Mouse (Mus musculus) kidney, postnatal 0 days (tissue): ENCODE results near the gene Sema3d. TPM values are rescaled to one million over a fixed set of nuclear protein-coding genes. Genes with fewer than 3 reads are reported as not detected.

ENCODE experiments used
- ATAC-seq: fragments of 200-750 bp; cut with Nextera tagmentation; replicated peaks from 2 replicates; pipeline ENCODE4 v1.8.0; 2017; ENCODE audit warnings: low read depth, moderate number of reproducible peaks, moderate TSS enrichment, moderate library complexity; ENCODE audit not compliant: low FRiP score
- DNase-seq: peaks from one replicate; pipeline ENCODE4 v3.0.0-alpha.2; 2016; ENCODE audit warnings: low spot score
- H3K27ac ChIP-seq: fragments of 300-500 bp; sonication (generic); 2 replicates; pipeline ENCODE4 v1.5.1; 2014; ENCODE audit warnings: mild to moderate bottlenecking
- H3K27me3 ChIP-seq: fragments of 300-500 bp; sonication (generic); 2 replicates; pipeline ENCODE4 v1.6.1; 2014; ENCODE audit warnings: low read length, mixed read lengths; ENCODE audit not compliant: insufficient read depth
- H3K36me3 ChIP-seq: fragments of 300-500 bp; sonication (generic); 2 replicates; pipeline ENCODE4 v1.6.1; 2014; ENCODE audit warnings: low read length, mixed read lengths; ENCODE audit not compliant: insufficient read depth
- H3K4me1 ChIP-seq: fragments of 300-500 bp; sonication (generic); replicated peaks from 2 replicates; pipeline ENCODE4 v1.6.1; 2014; ENCODE audit warnings: antibody characterized with exemption, low read length, mixed read lengths; ENCODE audit not compliant: insufficient read depth
- H3K4me2 ChIP-seq: fragments of 300-500 bp; sonication (generic); 2 replicates; pipeline ENCODE4 v1.6.1; 2014; ENCODE audit warnings: mild to moderate bottlenecking, low read length, moderate library complexity, mixed read lengths
- H3K4me3 ChIP-seq: fragments of 300-500 bp; sonication (generic); replicated peaks from 2 replicates; pipeline ENCODE4 v1.5.1; 2014; ENCODE audit warnings: low read depth, low read length
- H3K9ac ChIP-seq: fragments of 300-500 bp; sonication (generic); 2 replicates; pipeline ENCODE4 v1.6.1; 2014; ENCODE audit warnings: low read depth, low read length
- H3K9me3 ChIP-seq: fragments of 300-500 bp; sonication (generic); replicated peaks from 2 replicates; pipeline ENCODE4 v1.6.1; 2016; ENCODE audit warnings: low read length, inconsistent platforms, mixed read lengths
- CTCF ChIP-seq: IDR thresholded peaks from 2 replicates; pipeline ENCODE4 v1.5.1; 2016; ENCODE audit warnings: antibody characterized with exemption, low read depth, mild to moderate bottlenecking, moderate library complexity
- WGBS: fragments of 180-500 bp; shearing (Covaris S2); extraction: QIAGEN DNeasy Blood & Tissue Kit; methylation state at CpG from one replicate; pipeline ENCODE4 v1.1.7; 2014; 5-methylcytosine and 5-hydroxymethylcytosine counted together
- polyA plus RNA-seq: library from polyadenylated mRNA; unstranded; fragments of >200 nt; fragmentation: Nextera tagmentation; extraction: Ambion mirVana; gene quantifications from 2 replicates; pipeline ENCODE4 v1.2.1, GENCODE M21; 2015

The Sema3d gene
- polyA plus RNA-seq, 1 experiment from 2014 or later = 11.1 TPM

DNA sequence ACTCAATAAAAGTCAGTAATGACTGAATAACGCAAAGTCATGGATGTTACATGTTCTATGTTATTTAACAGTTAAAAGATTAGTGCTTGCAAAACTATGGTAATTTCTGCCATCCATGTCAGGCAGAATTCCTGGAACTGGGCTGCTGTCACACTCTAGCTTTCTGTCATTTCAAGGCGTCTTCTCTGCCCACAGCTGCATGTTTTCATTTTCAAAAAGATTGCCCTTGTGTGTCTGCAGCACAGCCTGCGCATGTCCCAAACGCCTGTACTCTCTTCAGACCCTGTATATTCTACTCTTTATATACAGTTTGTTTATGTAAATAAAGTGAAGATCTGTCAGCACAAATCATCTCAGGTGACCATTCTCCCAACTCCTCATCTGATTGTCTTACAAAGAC lies 132.1 kb downstream of the Sema3d start:
- Histone ChIP-seq H3K4me3 (no peak overlapping the region), H3K36me3 (no peaks in the 10 kb centered on the region), H3K4me1 (no peaks in the 10 kb centered on the region), H3K27me3 (no peaks in the 10 kb centered on the region), H3K9me3 (no peaks in the 10 kb centered on the region), H3K4me2 (no peak overlapping the region), H3K9ac (no peak overlapping the region), H3K27ac (no peak overlapping the region)
- DNase-seq (no peak), ATAC-seq (no peak)
- WGBS = 84% methylated on average over 4 of the region's 4 CpGs
- TF ChIP-seq CTCF = no peak

DNA sequence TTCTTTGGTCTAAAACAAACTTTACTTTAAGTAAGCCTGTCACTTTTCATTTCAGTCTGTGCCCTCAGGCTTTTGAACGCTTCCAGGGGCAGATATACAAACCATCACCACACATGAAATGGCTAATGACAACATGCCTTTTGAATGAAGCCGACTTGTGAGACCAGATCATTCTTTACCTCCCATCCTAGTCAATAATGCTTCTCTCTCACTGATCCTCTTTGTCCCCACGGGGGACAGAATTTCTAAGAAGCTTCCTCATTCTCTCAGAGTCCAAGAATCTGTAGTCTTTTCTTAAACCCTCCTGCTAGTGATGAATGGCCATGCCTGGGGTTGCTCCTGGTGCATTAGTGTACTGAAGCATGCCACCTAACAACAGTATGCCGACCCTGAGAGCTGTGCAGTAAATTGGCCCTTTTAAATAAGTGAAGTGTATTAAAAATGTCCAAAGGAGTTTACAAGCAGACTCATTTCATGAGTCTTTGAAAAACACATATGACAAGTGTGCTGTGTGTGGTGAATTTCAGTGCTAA lies 142.1 kb downstream of the Sema3d start:
- no peaks in the 10 kb centered on the region for H3K9me3 ChIP-seq
- no peak overlapping the region for H3K27ac ChIP-seq
- H3K4me3 ChIP-seq = no peak overlapping the region
- H3K27me3 ChIP-seq = no peaks in the 10 kb centered on the region
- ATAC-seq = no peak
- no peaks in the 10 kb centered on the region for H3K36me3 ChIP-seq
- H3K4me1 ChIP-seq = no peaks in the 10 kb centered on the region
- TF ChIP-seq CTCF = no peak
- no peak overlapping the region for H3K4me2 ChIP-seq
- no peak overlapping the region for H3K9ac ChIP-seq
- no peak for DNase-seq
- WGBS = 41% methylated on average over 4 of the region's 4 CpGs

DNA sequence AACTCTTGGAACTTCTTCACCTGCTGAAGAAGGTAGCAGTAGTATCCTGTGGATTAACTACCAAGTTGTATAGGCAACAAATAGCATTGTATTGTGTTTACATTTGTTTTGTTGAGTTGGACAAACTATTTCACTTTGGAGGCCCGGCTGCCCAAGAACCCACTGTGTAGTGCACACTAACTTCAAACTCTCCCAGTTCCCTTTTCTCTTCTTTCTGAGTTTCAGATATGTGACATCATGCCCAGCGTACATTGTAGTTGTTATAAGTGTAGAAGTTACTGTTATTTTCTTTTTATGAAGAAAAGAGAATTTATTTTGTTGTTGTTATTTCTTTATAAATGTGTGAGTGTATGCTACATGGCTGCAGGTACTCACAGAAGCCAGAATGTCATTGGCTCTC lies 145.4 kb downstream of the Sema3d start:
- DNase-seq (no peak), ATAC-seq (no peak)
- Histone ChIP-seq H3K36me3 (no peaks in the 10 kb centered on the region), H3K4me1 (no peaks in the 10 kb centered on the region), H3K9me3 (no peaks in the 10 kb centered on the region), H3K9ac (no peak overlapping the region), H3K27ac (no peak overlapping the region), H3K4me2 (no peak overlapping the region), H3K4me3 (no peak overlapping the region), H3K27me3 (no peaks in the 10 kb centered on the region)
- TF ChIP-seq CTCF = no peak
- 94% methylated on average over 2 of the region's 2 CpGs for WGBS

DNA sequence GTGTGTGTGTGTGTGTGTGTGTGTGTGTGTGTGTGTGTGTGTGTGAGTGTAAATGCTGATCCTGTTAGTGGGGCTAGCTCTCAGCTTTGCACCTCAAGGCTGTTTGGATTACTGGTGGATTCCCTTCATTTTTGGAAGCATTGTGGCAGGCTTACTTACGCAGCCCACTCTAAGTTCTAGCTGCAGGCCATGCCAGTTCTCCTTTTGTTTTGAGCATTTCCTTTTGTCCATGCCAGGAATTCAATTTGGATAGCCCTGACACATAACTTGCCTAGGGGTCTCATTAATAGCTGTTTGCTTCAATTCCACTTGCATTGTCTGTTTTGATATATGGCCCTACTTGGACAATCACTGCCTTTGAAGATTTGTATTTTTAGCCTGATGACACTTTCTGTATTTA lies 146.6 kb downstream of the Sema3d start:
- DNase-seq (peak; percentile 17), ATAC-seq (no peak)
- no peak overlapping the region for H3K27ac ChIP-seq
- H3K36me3 ChIP-seq = no peaks in the 10 kb centered on the region
- H3K9ac ChIP-seq = no peak overlapping the region
- H3K27me3 ChIP-seq = no peaks in the 10 kb centered on the region
- H3K4me2 ChIP-seq = no peak overlapping the region
- no peaks in the 10 kb centered on the region for H3K4me1 ChIP-seq
- WGBS = 50% methylated on average over 1 of the region's 1 CpGs
- no peak for TF ChIP-seq CTCF
- H3K4me3 ChIP-seq = no peak overlapping the region
- no peaks in the 10 kb centered on the region for H3K9me3 ChIP-seq

DNA sequence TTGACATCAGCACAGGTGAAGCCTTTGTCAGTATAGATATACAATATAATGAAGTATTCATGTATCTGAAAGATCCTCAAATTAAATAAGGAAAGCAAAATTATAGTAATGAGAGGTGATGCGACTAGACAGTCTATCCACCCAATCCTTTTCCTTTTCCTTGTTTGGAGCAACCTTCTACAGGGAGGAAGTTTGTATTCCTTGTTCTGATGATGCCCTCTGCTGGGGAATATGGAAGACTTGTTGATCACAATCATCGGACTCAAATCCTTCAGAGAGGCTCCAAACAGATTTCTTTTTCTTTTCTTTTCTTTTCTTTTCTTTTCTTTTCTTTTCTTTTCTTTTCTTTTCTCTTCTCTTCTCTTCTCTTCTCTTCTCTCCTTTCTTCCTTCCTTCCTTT lies 158.1 kb downstream of the Sema3d start:
- Histone ChIP-seq H3K27ac (no peak overlapping the region), H3K27me3 (no peaks in the 10 kb centered on the region), H3K9ac (no peak overlapping the region), H3K4me2 (no peak overlapping the region), H3K4me1 (no peaks in the 10 kb centered on the region), H3K36me3 (no peaks in the 10 kb centered on the region), H3K4me3 (no peak overlapping the region), H3K9me3 (no peaks in the 10 kb centered on the region)
- WGBS = 37% methylated on average over 2 of the region's 2 CpGs
- TF ChIP-seq CTCF = peak; percentile 79
- DNase-seq = peak; percentile 85
- no peak for ATAC-seq

DNA sequence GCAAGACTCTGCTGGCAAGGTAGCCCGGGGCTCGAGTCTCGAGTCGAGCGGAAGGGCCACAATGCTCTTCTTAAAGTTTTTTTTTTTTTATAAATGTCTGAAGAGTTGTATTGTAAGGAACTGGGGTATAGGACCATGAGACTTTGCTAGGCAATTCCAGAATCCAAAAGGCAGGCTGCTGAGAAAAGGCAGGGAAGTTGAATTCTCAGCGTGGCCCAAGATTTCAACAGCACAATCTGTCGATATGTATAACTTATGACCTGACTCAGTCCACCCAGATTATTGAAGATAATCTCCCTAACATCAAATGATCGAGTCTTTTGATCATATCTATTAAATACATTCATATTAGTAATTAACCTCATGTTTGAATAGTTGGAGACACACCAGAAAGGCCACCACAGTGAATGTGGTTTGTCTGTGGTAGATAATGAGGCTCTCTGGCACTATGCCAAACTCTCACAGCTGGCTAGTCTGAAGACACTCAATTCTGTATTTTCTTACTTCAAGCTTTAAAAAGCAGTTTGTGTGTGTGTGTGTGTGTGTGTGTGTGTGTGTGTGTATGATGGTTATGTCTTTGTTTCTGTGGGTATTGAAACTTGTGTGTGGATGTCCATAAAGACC lies 166.0 kb downstream of the Sema3d start:
- ATAC-seq = no peak
- no peak overlapping the region for H3K4me3 ChIP-seq
- no peak for TF ChIP-seq CTCF
- H3K9me3 ChIP-seq = no peaks in the 10 kb centered on the region
- DNase-seq = peak; percentile 22
- H3K27ac ChIP-seq = no peak overlapping the region
- no peaks in the 10 kb centered on the region for H3K4me1 ChIP-seq
- H3K27me3 ChIP-seq = no peaks in the 10 kb centered on the region
- H3K4me2 ChIP-seq = no peak overlapping the region
- no peak overlapping the region for H3K9ac ChIP-seq
- WGBS = 86% methylated on average over 8 of the region's 8 CpGs
- no peaks in the 10 kb centered on the region for H3K36me3 ChIP-seq

DNA sequence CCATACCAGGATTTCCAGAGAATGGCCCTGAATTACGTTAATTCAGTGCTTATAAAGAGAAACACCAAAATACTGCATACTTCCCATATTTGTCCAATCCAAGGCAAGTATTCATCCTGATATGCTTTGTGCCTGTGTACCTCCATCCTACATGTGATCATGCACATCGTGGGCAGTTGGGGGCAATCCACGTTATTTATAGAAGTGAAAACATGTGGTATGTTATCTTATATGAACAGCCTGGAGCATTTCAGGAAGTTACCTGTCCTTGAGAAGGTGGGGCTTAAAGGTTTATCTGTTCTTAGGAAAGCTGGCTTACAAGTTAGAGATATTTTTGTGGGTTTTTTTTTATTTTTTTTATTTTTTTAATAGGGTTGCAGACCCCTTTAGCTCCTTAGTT lies 172.2 kb downstream of the Sema3d start:
- Histone ChIP-seq H3K27me3 (no peaks in the 10 kb centered on the region), H3K4me2 (no peak overlapping the region), H3K4me1 (no peaks in the 10 kb centered on the region), H3K27ac (no peak overlapping the region), H3K36me3 (no peaks in the 10 kb centered on the region), H3K9me3 (no peaks in the 10 kb centered on the region), H3K4me3 (no peak overlapping the region), H3K9ac (no peak overlapping the region)
- TF ChIP-seq CTCF = no peak
- ATAC-seq (no peak), DNase-seq (no peak)
- WGBS = 91% methylated on average over 3 of the region's 3 CpGs
